Mouse (Mus musculus) thymus, adult 2 months (tissue): ENCODE data around the gene Atf7ip.

Source experiments
- CTCF ChIP-seq: fragments of 200-500 bp; IDR thresholded peaks from 2 replicates; pipeline ENCODE4 v1.5.1; 2012; ENCODE audit warnings: mild to moderate bottlenecking, control low read depth, low read length, moderate library complexity, borderline replicate concordance; ENCODE audit not compliant: control insufficient read depth, poor library complexity, insufficient read depth; ENCODE audit errors: extremely low read depth
- POLR2A ChIP-seq: fragments of 200-500 bp; IDR thresholded peaks from 2 replicates; pipeline ENCODE4 v1.6.1; 2012; ENCODE audit warnings: mild to moderate bottlenecking, low read length, control low read depth, moderate library complexity; ENCODE audit not compliant: control insufficient read depth, poor library complexity, insufficient read depth; ENCODE audit errors: extremely low read depth

DNA sequence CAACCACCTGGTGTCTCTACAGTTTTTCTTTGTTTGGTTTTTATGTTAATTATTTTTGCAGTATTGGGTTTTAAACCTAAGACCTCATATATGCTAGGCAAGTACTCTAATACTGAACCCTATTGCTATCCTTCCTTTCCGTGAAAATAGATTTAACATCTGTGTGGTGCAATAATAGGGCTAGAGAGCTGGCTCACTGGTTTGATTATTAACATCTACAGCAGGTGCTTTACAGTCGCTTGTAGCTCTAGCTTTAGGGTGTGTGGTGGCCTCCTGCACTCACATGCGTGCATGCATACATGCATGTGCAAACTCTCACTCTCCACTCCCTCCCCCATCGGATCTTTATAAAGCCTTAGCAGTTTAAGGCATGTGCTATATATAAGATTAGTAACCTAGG is 19.6 kb downstream of the Atf7ip start:
- TF ChIP-seq CTCF, result no peak
- TF ChIP-seq POLR2A, result no peak
